Mouse (Mus musculus) mesoderm, embryonic 11.5 days (tissue): ENCODE data around the gene Vmn2r78.
"Not testable (repeated sequence)": the region's sequence is repeated elsewhere in the genome, so short reads cannot be mapped to it uniquely, and the experiment has no call there.

ENCODE experiments used
- DNase-seq: peaks from one replicate; pipeline ENCODE4 v3.0.0-alpha.2; 2012; ENCODE audit warnings: low read depth, low spot score

Vmn2r78 gene

GRCm38 (mm10) chr7:86914794-86915193 lies at the start of gene Vmn2r78:
Vmn2r78 (plus strand) TSS chr7:86915094.
- DNase-seq, result not testable (repeated sequence)

GRCm38 (mm10) chr7:86889470-86890469 lies 25.1 kb upstream of the Vmn2r78 start:
- DNase-seq, result no peak

- no peak for DNase-seq
Observed at GRCm38 (mm10) chr7:86937288-86937687, 22.4 kb downstream of the Vmn2r78 start.

GRCm38 (mm10) chr7:86994700-86995099 lies 79.8 kb downstream of the Vmn2r78 start:
- DNase-seq, result no peak

- not testable (repeated sequence) for DNase-seq
Observed at GRCm38 (mm10) chr7:86995815-86996214, 80.9 kb downstream of the Vmn2r78 start, which contains the start of gene Vmn2r79. Vmn2r79 (plus strand) TSS chr7:86996115.
